Mouse (Mus musculus): Measurements from ENCODE around the gene Barhl2. TPM values are rescaled to one million over a fixed set of nuclear protein-coding genes. Genes with fewer than 3 reads are reported as not detected.

The Barhl2 gene
- total RNA-seq, 4 experiments from 2014 or later = 0.55 to 1.2 (median 0.94) TPM

DNA sequence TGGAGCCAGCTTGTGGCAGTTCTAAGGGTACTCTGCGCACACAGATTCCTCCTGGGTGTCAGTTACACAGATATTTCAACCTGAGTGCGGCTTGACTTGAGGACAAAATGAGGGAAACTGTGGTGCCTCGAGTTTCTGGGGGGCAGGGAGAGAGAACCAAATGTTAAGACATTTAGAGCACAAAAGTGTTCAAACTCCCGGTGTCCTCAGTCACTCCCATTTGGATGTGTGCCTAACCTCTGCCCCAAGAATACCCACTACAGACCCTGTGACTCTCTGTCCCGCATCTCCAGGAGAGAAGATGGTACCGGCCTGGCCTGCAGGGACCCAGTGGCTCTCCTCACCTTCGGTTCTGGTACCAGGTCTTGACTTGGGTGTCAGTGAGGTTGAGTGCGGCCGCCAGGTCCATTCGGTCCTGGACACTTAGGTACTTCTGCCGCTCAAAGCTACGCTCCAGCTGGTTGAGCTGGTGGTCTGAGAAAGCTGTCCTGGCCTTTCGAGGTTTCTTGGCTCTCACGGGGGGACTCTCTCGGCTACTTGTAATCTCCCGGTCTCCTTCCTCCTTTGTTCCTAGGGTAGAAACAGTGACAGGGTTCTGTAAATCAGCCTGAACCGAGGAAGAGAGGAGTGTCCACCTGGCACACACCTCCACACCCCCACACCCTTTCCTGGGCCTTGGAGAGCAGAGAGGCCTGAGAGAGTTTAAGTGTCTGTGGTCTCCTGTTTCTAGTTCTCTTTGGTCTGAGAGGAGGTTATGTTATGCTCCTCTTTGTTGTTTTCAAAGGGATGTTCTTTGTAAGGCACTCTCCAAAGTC lies 2.7 kb downstream of the Barhl2 start:
- DNase-seq (ENCODE audit: low spot score in 2 of 2) = no peak

DNA sequence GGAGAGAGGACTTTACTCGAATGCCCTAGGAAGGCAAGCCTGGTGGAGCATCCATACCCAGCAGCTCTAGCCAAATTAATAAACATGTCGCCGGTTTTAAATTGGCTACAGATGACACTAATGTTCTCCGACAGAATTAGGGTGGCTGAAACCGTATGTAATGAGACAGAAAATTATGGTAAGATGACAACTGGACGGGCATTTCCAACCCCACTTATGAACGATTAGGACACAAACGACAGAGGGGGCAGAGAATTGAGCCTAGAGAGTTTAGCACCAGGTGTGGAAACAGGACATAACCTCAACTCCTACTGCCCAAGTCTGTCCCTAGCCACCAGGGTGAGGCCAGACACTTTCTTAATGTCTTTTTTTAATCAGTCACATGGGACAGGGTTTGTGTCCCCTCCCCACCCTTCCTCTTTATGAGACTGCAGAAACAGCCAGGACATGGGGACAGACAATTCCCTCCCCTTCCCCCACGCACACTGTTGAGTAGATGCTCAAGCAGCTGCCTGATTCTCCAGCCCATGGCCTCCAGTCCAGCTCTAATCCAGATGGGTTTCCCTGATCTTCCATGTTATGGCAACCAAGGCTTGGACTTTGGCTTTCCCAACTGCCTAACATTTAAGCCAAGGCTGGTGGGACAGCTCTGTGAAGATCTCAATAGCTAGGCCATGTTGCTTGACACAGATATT lies 3.4 kb downstream of the Barhl2 start:
- DNase-seq (ENCODE audit: low spot score in 2 of 2) = no peak

DNA sequence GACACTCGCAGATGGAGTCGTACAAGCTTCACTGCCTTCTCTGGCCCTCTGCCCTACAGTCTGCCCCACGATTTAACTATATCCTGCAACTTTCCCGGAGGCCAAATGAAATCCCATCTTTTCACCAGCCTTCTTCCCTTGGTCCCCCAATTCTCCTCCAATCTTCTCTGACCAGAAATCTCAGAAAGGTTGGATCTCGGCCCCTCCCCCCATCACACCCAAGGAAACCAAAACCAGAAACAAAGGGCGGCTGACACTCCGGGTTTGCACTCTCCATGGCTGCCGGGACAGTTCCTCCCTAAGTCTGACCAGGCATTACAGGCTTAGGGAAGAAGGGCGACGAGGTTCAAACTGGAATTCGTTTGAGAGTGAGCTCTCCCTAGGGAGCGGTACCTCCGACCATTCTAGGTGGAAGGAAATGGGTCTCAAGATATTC lies 4.1 kb downstream of the Barhl2 start:
- DNase-seq (ENCODE audit: low spot score in 2 of 2) = no peak

DNA sequence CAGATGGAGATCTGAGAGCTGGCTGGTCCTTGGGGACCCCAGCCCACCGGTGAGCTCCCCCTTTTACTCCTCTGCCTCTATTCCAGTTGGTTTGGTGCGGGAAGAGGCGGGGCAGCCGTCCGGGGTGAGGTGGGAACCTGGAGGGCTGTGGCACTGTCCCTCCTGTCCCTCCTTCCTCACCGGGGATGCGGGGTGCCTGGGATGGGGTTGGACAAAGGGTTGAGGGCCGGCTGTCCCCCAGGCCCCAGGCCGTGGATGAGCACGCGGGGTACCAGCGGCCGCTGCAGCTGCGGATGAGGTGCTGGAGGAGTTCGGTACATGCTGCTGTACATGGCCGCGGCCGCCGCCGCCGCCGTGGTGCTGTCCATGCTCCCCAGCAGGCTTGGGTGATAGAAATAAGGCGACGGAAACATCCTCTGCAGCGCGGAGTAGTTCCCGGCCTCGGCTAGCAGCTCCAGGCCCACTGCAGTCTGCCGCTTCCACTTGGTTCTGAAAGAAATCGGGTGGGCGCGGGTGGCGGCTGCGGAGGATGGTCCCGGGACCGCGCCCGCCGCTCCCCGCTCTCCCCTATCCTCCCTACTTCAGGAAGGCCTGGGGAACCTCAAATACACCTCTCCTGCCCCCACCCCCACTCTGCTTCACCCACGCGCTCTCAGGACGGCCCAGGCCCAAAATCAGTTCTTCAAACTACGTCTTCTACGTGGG lies 4.6 kb downstream of the Barhl2 start:
- no peak for DNase-seq (ENCODE audit: low spot score in 2 of 2)

- DNase-seq (ENCODE audit: low spot score in 2 of 2) = no peak
These were observed 5.3 kb downstream of the Barhl2 start for GRCm38 (mm10) chr5:106452686-106453085.

GRCm38 (mm10) chr5:106451681-106452440 lies 6.1 kb downstream of the Barhl2 start:
- no peak for DNase-seq (ENCODE audit: low spot score in 2 of 2)

DNA sequence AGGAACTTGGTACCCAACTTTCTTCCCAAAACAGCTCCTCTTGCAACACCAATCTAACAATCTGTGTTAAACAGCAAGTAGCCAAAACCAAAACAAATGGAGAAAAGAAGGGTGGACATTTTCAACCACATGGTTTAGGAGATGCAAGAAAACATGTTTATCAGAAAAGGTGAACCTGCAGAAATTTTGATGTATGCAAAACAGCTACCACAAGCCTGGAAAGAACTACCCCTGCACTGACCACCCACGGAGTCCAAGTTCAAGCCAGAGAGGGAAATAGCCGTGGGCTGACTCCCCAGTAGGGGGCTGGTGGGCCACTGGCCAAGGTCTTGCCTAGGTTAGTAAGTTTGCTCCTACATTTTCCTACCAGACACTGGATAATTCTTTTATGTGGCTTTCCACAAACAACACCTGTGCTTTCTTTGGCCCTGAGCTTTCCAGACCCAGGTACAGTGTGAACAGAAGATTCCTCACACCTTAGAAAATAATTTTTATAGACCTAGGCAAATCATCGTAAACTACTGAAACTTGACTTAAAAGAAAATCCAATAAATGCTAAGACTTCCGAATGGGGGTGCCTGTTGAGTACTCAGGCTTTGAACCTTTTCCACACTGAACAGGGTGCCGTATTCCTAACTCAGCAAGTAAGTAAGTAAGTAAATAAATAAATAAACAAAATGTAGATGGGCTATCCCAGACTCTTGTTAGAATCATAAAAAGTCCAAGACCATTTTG lies 7.4 kb downstream of the Barhl2 start:
- DNase-seq (ENCODE audit: low spot score in 2 of 2) = no peak

DNA sequence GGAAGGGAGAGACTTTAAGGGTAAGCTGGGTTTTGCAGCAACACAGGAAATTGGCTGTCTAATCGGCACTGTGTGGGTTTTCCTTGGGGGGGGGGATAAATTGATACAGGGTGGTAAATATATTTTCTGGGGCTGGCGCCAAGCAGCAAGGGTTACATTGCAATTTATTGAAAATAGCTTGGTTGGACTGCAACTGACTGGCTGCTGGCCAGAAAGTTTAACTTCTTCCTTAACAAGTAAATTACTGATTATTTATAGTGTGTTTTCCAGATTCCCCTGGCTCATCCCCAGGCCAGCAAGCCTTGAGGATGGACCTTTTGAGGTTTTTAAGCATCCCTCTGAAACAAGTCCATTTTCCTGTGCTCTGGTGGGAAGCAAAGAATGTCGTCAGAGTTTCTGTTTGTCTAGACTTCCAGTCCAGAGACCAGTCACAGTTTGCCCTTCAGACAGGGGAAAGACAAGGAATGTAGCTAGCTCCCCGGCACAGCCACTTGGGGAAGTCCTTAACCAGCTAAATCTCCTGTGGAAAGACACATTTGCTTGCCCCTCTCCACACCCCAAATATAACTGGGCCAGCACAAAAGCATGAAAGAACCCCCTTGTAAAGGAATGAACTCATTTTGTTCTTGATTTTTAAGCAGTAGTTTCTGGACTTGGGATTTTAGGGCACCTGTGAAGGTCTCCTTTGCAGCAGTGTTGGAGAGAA lies 8.1 kb downstream of the Barhl2 start:
- DNase-seq (ENCODE audit: low spot score in 2 of 2) = no peak

DNA sequence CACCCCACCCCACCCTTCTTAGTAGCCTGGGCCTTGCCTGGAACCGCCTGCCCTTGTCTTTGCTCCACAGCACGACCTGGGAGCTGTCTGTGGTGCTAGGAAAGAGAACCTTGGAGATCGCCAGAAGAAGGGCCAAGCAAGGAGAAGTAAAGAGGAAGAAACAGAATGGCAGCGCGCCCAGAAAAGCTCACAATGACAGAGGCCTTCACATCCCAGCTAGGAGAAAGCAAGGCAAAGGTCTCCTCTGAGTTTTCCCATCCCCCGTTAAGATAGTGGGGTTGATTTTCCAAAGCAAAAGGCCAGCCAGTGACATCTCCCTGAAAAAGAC lies 9.2 kb downstream of the Barhl2 start:
- no peak for DNase-seq (ENCODE audit: low spot score in 2 of 2)

GRCm38 (mm10) chr5:106447951-106448797 lies 9.8 kb downstream of the Barhl2 start:
- no peak for DNase-seq (ENCODE audit: low spot score in 2 of 2)

DNA sequence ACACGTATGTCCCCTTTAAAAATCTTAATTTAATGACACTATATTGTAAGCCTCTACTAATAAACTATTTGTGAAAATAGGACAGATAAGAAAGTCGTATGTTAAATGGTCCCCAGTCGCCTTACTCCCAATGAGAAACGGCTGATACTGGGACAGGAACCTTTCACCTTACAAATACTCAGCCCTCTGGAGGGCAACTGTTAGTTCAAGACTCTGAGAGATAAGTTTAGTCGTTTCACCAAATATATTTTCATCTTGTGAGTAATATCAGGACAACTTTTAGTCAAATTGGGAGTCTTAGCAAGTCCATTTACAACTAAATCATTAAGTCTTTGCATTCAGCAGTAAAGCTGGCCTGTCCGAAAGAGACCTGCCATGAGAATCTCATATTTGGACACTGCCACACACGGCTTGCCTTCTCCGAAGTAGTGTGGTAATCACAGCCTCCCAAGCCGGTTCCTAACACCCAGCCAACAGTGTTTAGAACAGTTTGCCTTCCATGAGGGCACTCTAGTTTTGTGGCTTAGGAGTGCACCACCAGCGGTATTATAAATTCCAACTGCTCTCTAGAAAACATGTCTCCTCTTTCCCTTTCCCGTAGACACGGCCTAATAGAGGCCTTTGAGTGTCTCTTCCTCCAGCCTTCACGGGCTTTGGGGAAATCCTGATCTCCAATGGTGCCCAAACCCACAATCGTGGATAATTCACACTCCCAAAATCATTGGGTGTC lies 10.7 kb downstream of the Barhl2 start:
- no peak for DNase-seq (ENCODE audit: low spot score in 2 of 2)

DNA sequence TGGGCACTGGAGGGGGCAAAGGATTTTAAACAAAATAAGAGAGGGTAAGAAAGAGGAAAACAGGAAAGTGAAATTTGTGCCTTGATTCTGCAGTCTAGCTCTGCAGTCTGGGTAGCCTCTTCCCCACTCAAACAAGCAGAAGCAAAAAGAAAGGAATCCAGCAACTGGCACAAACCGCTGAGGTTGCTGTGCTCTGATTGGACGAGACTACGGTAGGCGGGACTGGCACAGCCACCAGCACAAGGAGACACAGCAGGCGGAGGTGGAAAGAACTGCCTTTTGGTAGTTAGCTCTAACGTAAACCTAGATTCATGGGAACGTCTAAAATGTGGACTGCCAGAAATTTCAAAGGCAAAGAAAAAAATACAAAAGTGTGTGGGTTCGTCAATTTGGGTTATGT lies 11.4 kb downstream of the Barhl2 start:
- no peak for DNase-seq (ENCODE audit: low spot score in 2 of 2)

DNA sequence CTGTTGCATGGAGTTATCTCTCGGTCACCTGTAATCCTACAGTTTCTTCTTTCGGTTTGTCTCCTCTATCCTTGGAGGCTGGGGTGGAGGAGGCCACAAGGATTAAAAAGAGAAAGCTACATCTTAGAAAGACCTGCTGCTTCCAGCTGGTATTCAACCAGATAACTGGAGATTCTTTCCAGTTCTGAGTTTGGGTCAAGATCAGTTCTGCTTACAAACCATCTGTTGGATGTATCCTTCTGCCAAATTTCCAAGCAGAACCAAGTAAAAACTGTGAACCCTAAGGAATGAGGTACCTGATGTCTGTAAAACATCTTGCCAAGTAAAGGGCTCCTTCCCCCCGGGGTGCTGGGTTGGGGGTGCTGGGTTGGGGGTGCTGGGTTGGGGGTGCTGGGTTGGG lies 12.3 kb downstream of the Barhl2 start:
- no peak for DNase-seq (ENCODE audit: low spot score in 2 of 2)

GRCm38 (mm10) chr5:106438916-106439315 lies 19.1 kb downstream of the Barhl2 start:
- no peak for DNase-seq (ENCODE audit: low spot score in 2 of 2)

DNA sequence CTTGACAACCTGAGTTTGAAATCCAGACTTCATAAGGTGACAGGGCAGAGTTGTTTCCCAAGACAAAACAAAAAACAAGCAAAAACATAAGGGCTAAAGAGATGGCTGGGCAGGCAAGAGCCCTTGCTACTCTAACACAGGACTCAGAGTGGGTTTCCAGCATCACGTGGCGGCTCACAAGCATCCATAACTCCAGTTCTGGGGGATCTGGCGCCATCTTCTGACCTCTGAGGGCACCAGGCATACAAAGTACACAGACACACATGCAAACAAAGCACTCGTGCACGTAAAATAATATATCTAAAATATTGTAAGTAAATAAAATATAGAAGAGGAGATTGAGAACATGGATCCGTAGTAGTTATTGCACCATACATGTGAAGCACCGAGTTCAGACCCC lies 31.9 kb downstream of the Barhl2 start:
- no peak for DNase-seq (ENCODE audit: low spot score in 2 of 2)

- no peak for DNase-seq (ENCODE audit: low spot score in 2 of 2)
These were observed 37.1 kb downstream of the Barhl2 start for GRCm38 (mm10) chr5:106420871-106421270.

- no peak for DNase-seq (ENCODE audit: low spot score in 2 of 2)
These were observed 37.6 kb downstream of the Barhl2 start for GRCm38 (mm10) chr5:106420370-106420769.

GRCm38 (mm10) chr5:106417210-106417609 lies 40.8 kb downstream of the Barhl2 start:
- DNase-seq (ENCODE audit: low spot score in 2 of 2) = no peak

- DNase-seq (ENCODE audit: low spot score in 2 of 2) = no peak
These were observed 41.4 kb downstream of the Barhl2 start for GRCm38 (mm10) chr5:106416550-106416949.

All from left cerebral cortex, adult 8-10 months (tissue).